In the genomic region with DNA sequence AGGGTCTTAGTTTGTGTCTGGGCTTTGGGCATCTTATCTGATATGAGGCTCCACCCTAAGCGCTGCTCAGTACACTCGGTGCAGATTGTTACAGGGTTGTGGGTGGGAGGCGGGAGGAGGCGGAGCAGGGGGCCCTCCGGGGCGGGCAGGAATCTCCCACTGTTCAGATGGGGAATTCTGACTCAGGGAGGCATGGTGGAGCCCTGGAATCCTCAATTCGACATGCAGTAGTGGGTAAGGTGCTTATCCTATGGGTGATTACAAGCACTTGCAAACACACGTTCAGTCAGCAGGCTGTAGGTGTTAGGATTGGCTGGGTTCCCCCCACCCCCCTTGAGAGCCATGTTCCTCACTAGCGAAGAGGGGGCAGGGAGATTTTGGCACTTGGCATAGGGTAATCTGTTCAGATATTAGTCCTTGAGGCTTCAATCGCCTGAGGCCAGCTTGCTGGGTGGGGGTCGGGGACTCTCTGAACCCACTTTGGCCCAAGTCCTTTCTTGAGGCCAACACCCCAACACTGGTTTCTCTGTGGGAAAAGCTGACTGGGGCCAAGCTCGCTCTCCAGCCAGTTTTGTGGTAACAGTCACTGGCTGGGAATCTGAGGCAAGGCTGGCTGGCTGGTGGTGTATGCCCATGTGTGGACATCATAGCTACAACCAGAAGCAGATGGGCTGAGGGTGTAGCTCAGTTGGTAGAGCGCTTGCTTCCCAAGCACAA, we compare ENCODE assay signal across 1 mouse cellular context.
TF ChIP-seq lines count a peak whose summit lies in the region.

No protein-coding gene starts in this region.

TF ChIP-seq in myocyte, 11 proteins besides CTCF, POLR2A, EP300 and RAD21 (continued from another document):
- TF ChIP-seq E2F4 (IDR thresholded peaks at IDR 0.05; ENCODE audit: insufficient read depth) (no peak), USF1 (IDR thresholded peaks at IDR 0.05; ENCODE audit: low read depth) (no peak), CEBPB (IDR thresholded peaks at IDR 0.05; ENCODE audit: insufficient read depth, poor library complexity, severe bottlenecking) (no peak)
TF ChIP-seq in myocyte: peak in this region for 4.
